Mouse (Mus musculus) cerebellum, adult (tissue): Measurements from ENCODE around the gene Slc35a3.
"Not testable (repeated sequence)": the region's sequence is repeated elsewhere in the genome, so short reads cannot be mapped to it uniquely, and the experiment has no call there.

Experiments
- ATAC-seq: cut with Nextera tagmentation; 2 replicates; pipeline ENCODE4 v1.9.2; 2017; ENCODE audit warnings: mild to moderate bottlenecking, moderate library complexity, mixed read lengths; ENCODE audit not compliant: insufficient number of reproducible peaks, low FRiP score, low TSS enrichment

The Slc35a3 gene

GRCm38 (mm10) chr3:116701601-116702000 is 11.0 kb downstream of the Slc35a3 start:
- ATAC-seq, result no peak

- ATAC-seq, result no peak
These were observed 13.8 kb downstream of the Slc35a3 start for GRCm38 (mm10) chr3:116698786-116699185.

GRCm38 (mm10) chr3:116695666-116695985 is 17.0 kb downstream of the Slc35a3 start:
- no peak for ATAC-seq

- ATAC-seq, result no peak
These were observed 17.5 kb downstream of the Slc35a3 start for GRCm38 (mm10) chr3:116694955-116695665.

GRCm38 (mm10) chr3:116694312-116694711 is 18.3 kb downstream of the Slc35a3 start:
- no peak for ATAC-seq

GRCm38 (mm10) chr3:116681160-116681559 is 31.5 kb downstream of the Slc35a3 start, which contains the start of gene Gm43191:
TSS of gene Gm43191 (minus strand) at chr3:116681260.
- no peak for ATAC-seq

GRCm38 (mm10) chr3:116664281-116664680 is 48.4 kb downstream of the Slc35a3 start:
- not testable (repeated sequence) for ATAC-seq

GRCm38 (mm10) chr3:116662463-116662863 is 50.2 kb downstream of the Slc35a3 start, which contains the start of gene Mfsd14a:
TSS of gene Mfsd14a (minus strand) at chr3:116662677.
- peak; percentile 95 for ATAC-seq

GRCm38 (mm10) chr3:116661870-116662414 is 50.7 kb downstream of the Slc35a3 start:
- peak; percentile 77 for ATAC-seq

- no peak for ATAC-seq
These were observed 51.3 kb downstream of the Slc35a3 start for GRCm38 (mm10) chr3:116661288-116661869.

GRCm38 (mm10) chr3:116659856-116660430 is 52.7 kb downstream of the Slc35a3 start:
- ATAC-seq, result no peak

- no peak for ATAC-seq
These were observed 53.6 kb downstream of the Slc35a3 start for GRCm38 (mm10) chr3:116658928-116659565.

GRCm38 (mm10) chr3:116656184-116656965 is 56.3 kb downstream of the Slc35a3 start:
- ATAC-seq, result no peak

- ATAC-seq, result not testable (repeated sequence)
These were observed 58.6 kb downstream of the Slc35a3 start for GRCm38 (mm10) chr3:116654051-116654450.

- no peak for ATAC-seq
These were observed 59.2 kb downstream of the Slc35a3 start for GRCm38 (mm10) chr3:116653278-116653945.

- no peak for ATAC-seq
These were observed 60.6 kb downstream of the Slc35a3 start for GRCm38 (mm10) chr3:116652033-116652446.

GRCm38 (mm10) chr3:116650698-116651097 is 61.9 kb downstream of the Slc35a3 start:
- ATAC-seq, result no peak

- ATAC-seq, result no peak
These were observed 63.8 kb downstream of the Slc35a3 start for GRCm38 (mm10) chr3:116648805-116649204.

- no peak for ATAC-seq
These were observed 66.2 kb downstream of the Slc35a3 start for GRCm38 (mm10) chr3:116646387-116646786.

- ATAC-seq, result no peak
These were observed 70.3 kb downstream of the Slc35a3 start for GRCm38 (mm10) chr3:116642373-116642772.
